Mouse (Mus musculus) limb, embryonic 13.5 days (tissue): ENCODE measurements at regions not wholly inside any gene's neighbourhood (a gene's known extent, or its start where the extent isn't known, plus 50 kb on each side); places are given as distances from the start of the nearest gene placed in this dataset.

Experiments used
- ATAC-seq: fragments of 200-750 bp; cut with Nextera tagmentation; 2 replicates; pipeline ENCODE4 v1.8.0; 2017; ENCODE audit warnings: low read depth, moderate number of reproducible peaks, moderate TSS enrichment; ENCODE audit not compliant: low FRiP score
- H3K27ac ChIP-seq: fragments of 300-500 bp; sonication (generic); 2 replicates; pipeline ENCODE4 v1.5.1; 2015; ENCODE audit warnings: inconsistent platforms, mild to moderate bottlenecking, moderate library complexity
- H3K27me3 ChIP-seq: fragments of 300-500 bp; sonication (generic); 2 replicates; pipeline ENCODE4 v1.6.1; 2015; ENCODE audit warnings: mild to moderate bottlenecking, inconsistent platforms
- H3K36me3 ChIP-seq: fragments of 300-500 bp; sonication (generic); 2 replicates; pipeline ENCODE4 v1.6.1; 2015; ENCODE audit warnings: inconsistent platforms, mild to moderate bottlenecking, moderate library complexity
- H3K4me1 ChIP-seq: fragments of 300-500 bp; sonication (generic); 2 replicates; pipeline ENCODE4 v1.6.1; 2015; ENCODE audit warnings: inconsistent platforms
- H3K4me2 ChIP-seq: fragments of 300-500 bp; sonication (generic); replicated peaks from 2 replicates; pipeline ENCODE4 v1.6.1; 2015; ENCODE audit warnings: inconsistent platforms, mild to moderate bottlenecking, moderate library complexity
- H3K4me3 ChIP-seq: fragments of 300-500 bp; sonication (generic); 2 replicates; pipeline ENCODE4 v1.5.1; 2015; ENCODE audit warnings: moderate library complexity, mild to moderate bottlenecking, inconsistent platforms
- H3K9ac ChIP-seq: fragments of 300-500 bp; sonication (generic); 2 replicates; pipeline ENCODE4 v1.6.1; 2015; ENCODE audit warnings: mild to moderate bottlenecking, inconsistent platforms
- H3K9me3 ChIP-seq: fragments of 300-500 bp; sonication (generic); 2 replicates; pipeline ENCODE4 v1.6.1; 2016; ENCODE audit warnings: inconsistent platforms
- WGBS: fragments of 180-500 bp; shearing (Covaris S2); methylation state at CpG from one replicate; pipeline ENCODE4 v1.1.7; 2015; 5-methylcytosine and 5-hydroxymethylcytosine counted together

- Histone ChIP-seq H3K4me2 (no peak overlapping the region), H3K27ac (no peak overlapping the region), H3K27me3 (no peaks in the 10 kb centered on the region), H3K36me3 (no peaks in the 10 kb centered on the region), H3K4me3 (no peak overlapping the region), H3K9ac (no peak overlapping the region), H3K9me3 (no peaks in the 10 kb centered on the region), H3K4me1 (no peaks in the 10 kb centered on the region)
- ATAC-seq: no peak
- 77% methylated on average over 3 of the region's 3 CpGs for WGBS
Observed at GRCm38 (mm10) chr6:11796361-11796760, 110.9 kb downstream of the Ndufa4 start.

GRCm38 (mm10) chr6:11793366-11793765 is 113.9 kb downstream of the Ndufa4 start:
- Histone ChIP-seq H3K4me3 (no peak overlapping the region), H3K36me3 (no peaks in the 10 kb centered on the region), H3K9ac (no peak overlapping the region), H3K9me3 (no peaks in the 10 kb centered on the region), H3K4me1 (no peaks in the 10 kb centered on the region), H3K27ac (no peak overlapping the region), H3K27me3 (no peaks in the 10 kb centered on the region), H3K4me2 (no peak overlapping the region)
- WGBS: 36% methylated on average over 8 of the region's 8 CpGs
- 0 out of 2 replicates have a peak, but pooled peaks have one; percentile 28 for ATAC-seq

GRCm38 (mm10) chr6:11792186-11792585 is 115.1 kb downstream of the Ndufa4 start:
- 88% methylated on average over 3 of the region's 3 CpGs for WGBS
- Histone ChIP-seq H3K4me2 (no peak overlapping the region), H3K9me3 (no peaks in the 10 kb centered on the region), H3K4me1 (no peaks in the 10 kb centered on the region), H3K27me3 (no peaks in the 10 kb centered on the region), H3K4me3 (no peak overlapping the region), H3K36me3 (no peaks in the 10 kb centered on the region), H3K27ac (no peak overlapping the region), H3K9ac (no peak overlapping the region)
- no peak for ATAC-seq

GRCm38 (mm10) chr6:11791056-11791455 is 116.2 kb downstream of the Ndufa4 start:
- Histone ChIP-seq H3K27me3 (no peaks in the 10 kb centered on the region), H3K4me2 (no peak overlapping the region), H3K4me3 (no peak overlapping the region), H3K4me1 (no peaks in the 10 kb centered on the region), H3K9me3 (no peaks in the 10 kb centered on the region), H3K9ac (no peak overlapping the region), H3K27ac (no peak overlapping the region), H3K36me3 (no peaks in the 10 kb centered on the region)
- no peak for ATAC-seq
- WGBS: 63% methylated on average over 3 of the region's 3 CpGs

GRCm38 (mm10) chr6:11773992-11774391 is 133.3 kb downstream of the Ndufa4 start:
- Histone ChIP-seq H3K36me3 (no peaks in the 10 kb centered on the region), H3K9ac (no peak overlapping the region), H3K27ac (no peak overlapping the region), H3K4me2 (no peak overlapping the region), H3K9me3 (no peaks in the 10 kb centered on the region), H3K4me1 (no peaks in the 10 kb centered on the region), H3K27me3 (no peaks in the 10 kb centered on the region), H3K4me3 (no peak overlapping the region)
- WGBS: 88% methylated on average over 3 of the region's 3 CpGs
- no peak for ATAC-seq

GRCm38 (mm10) chr6:11762912-11763311 is 144.4 kb downstream of the Ndufa4 start:
- no peak overlapping the region for H3K4me2 ChIP-seq
- H3K27ac ChIP-seq: no peak overlapping the region
- no peak overlapping the region for H3K4me3 ChIP-seq
- no peak for ATAC-seq
- H3K9ac ChIP-seq: no peak overlapping the region
- no peaks in the 10 kb centered on the region for H3K9me3 ChIP-seq
- no peaks in the 10 kb centered on the region for H3K36me3 ChIP-seq
- no peaks in the 10 kb centered on the region for H3K27me3 ChIP-seq
- no peaks in the 10 kb centered on the region for H3K4me1 ChIP-seq

GRCm38 (mm10) chr6:11737667-11738066 is 169.6 kb downstream of the Ndufa4 start:
- Histone ChIP-seq H3K4me3 (no peak overlapping the region), H3K36me3 (no peaks in the 10 kb centered on the region), H3K4me2 (no peak overlapping the region), H3K9ac (no peak overlapping the region), H3K9me3 (no peaks in the 10 kb centered on the region), H3K4me1 (no peaks in the 10 kb centered on the region), H3K27me3 (no peaks in the 10 kb centered on the region), H3K27ac (no peak overlapping the region)
- no peak for ATAC-seq
- 85% methylated on average over 4 of the region's 4 CpGs for WGBS

GRCm38 (mm10) chr6:11731126-11731525 is 176.2 kb downstream of the Ndufa4 start:
- no peaks in the 10 kb centered on the region for H3K9me3 ChIP-seq

GRCm38 (mm10) chr6:11730667-11731066 is 176.6 kb downstream of the Ndufa4 start:
- Histone ChIP-seq H3K9me3 (no peaks in the 10 kb centered on the region), H3K4me1 (no peaks in the 10 kb centered on the region), H3K27me3 (no peaks in the 10 kb centered on the region), H3K27ac (no peak overlapping the region), H3K4me3 (no peak overlapping the region), H3K36me3 (no peaks in the 10 kb centered on the region), H3K9ac (no peak overlapping the region), H3K4me2 (no peak overlapping the region)
- no peak for ATAC-seq
- WGBS: 27% methylated on average over 2 of the region's 2 CpGs

More at GRCm38 (mm10) chr6:11731126-11731525, 176.2 kb downstream of the Ndufa4 start:
- no peaks in the 10 kb centered on the region for H3K27me3 ChIP-seq
- no peak overlapping the region for H3K4me3 ChIP-seq
- H3K4me1 ChIP-seq: no peaks in the 10 kb centered on the region
- no peak overlapping the region for H3K4me2 ChIP-seq
- H3K9ac ChIP-seq: no peak overlapping the region
- ATAC-seq: no peak
- H3K36me3 ChIP-seq: no peaks in the 10 kb centered on the region
- H3K27ac ChIP-seq: no peak overlapping the region

- no peak overlapping the region for H3K27ac ChIP-seq
- no peak overlapping the region for H3K4me2 ChIP-seq
- no peak for ATAC-seq
- H3K9ac ChIP-seq: no peak overlapping the region
- H3K9me3 ChIP-seq: no peaks in the 10 kb centered on the region
- 85% methylated on average over 1 of the region's 1 CpGs for WGBS
- H3K4me3 ChIP-seq: no peak overlapping the region
- no peaks in the 10 kb centered on the region for H3K27me3 ChIP-seq
- no peaks in the 10 kb centered on the region for H3K36me3 ChIP-seq
- H3K4me1 ChIP-seq: no peaks in the 10 kb centered on the region
Observed at GRCm38 (mm10) chr6:11727806-11728205, 179.5 kb downstream of the Ndufa4 start.

GRCm38 (mm10) chr6:11727370-11727769 is 179.9 kb downstream of the Ndufa4 start:
- no peak overlapping the region for H3K4me3 ChIP-seq
- no peaks in the 10 kb centered on the region for H3K27me3 ChIP-seq
- no peaks in the 10 kb centered on the region for H3K36me3 ChIP-seq
- no peak for ATAC-seq
- H3K4me2 ChIP-seq: no peak overlapping the region
- WGBS: 63% methylated on average over 5 of the region's 5 CpGs
- H3K4me1 ChIP-seq: no peaks in the 10 kb centered on the region
- H3K9me3 ChIP-seq: no peaks in the 10 kb centered on the region
- H3K27ac ChIP-seq: no peak overlapping the region
- H3K9ac ChIP-seq: no peak overlapping the region

GRCm38 (mm10) chr6:11723519-11723918 is 183.8 kb downstream of the Ndufa4 start:
- H3K9ac ChIP-seq: no peak overlapping the region
- 68% methylated on average over 2 of the region's 2 CpGs for WGBS
- H3K27me3 ChIP-seq: no peaks in the 10 kb centered on the region
- no peaks in the 10 kb centered on the region for H3K36me3 ChIP-seq
- H3K4me2 ChIP-seq: no peak overlapping the region
- H3K27ac ChIP-seq: no peak overlapping the region
- H3K4me1 ChIP-seq: no peaks in the 10 kb centered on the region
- H3K9me3 ChIP-seq: no peaks in the 10 kb centered on the region
- no peak overlapping the region for H3K4me3 ChIP-seq
- ATAC-seq: no peak

- Histone ChIP-seq H3K4me3 (no peak overlapping the region), H3K27ac (no peak overlapping the region), H3K9me3 (no peaks in the 10 kb centered on the region), H3K36me3 (no peaks in the 10 kb centered on the region), H3K9ac (no peak overlapping the region), H3K4me1 (no peaks in the 10 kb centered on the region), H3K27me3 (no peaks in the 10 kb centered on the region), H3K4me2 (no peak overlapping the region)
- ATAC-seq: no peak
- 86% methylated on average over 4 of the region's 4 CpGs for WGBS
Observed at GRCm38 (mm10) chr6:11720274-11720673, 187.0 kb downstream of the Ndufa4 start.
